Mouse (Mus musculus): ENCODE data around the gene Tcf7. TPM values are rescaled to one million over a fixed set of nuclear protein-coding genes. Genes with fewer than 3 reads are reported as not detected.

Tcf7 gene
- 6.9 and 8.8 TPM in 2 replicates for polyA plus RNA-seq (2016; fragmentation: Nextera tagmentation; extraction: Ambion mirVana)

DNA sequence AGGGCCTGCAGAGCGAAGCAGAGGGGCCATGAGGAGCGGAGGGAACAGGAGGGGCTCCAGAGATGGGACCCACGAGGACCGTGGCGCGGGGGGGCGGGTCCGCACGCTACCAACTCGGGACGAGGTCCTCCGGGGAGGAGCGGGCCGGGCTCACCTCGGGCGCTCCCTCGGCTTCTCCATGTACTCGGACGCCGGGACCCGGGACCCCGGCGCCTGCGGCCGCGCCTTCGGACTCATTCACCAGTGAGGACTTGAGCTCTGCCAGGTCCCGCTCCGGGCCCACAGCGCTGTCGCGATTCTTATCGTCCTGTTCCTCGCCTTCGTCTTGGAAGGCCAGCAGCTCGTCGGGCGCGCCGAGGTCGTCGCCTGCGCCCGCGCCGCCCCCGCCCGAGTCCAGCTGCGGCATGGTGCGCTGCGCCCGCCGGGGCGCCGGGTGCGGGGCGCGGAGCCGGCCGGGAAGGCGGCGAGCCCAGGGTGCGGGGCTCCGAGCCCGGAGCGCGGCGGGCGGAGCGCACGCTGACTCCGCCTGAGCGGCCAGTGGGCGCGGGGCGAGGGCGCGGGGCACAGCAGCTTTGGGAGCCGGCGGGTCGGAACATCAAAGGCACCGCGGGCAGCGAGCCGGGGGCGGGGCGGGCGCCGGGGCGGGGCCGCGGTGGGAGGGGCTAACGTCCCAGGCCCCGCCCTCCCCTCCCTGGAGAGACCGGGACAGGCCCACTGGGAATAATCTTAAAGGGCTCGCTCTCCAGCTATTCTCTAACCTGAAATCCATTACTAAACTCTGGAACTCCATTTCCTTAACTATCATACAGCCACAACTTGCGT, at the start of gene Tcf7:
Gene Tcf7, minus strand, starts transcription at position 241 of the 822 bp plus-strand sequence.
- H3K4me1 ChIP-seq, result peaks cover 26% of the 10 kb centered on the region
- peak within 1 kb of the TSS; percentile 94 for H3K4me2 ChIP-seq (replicated peaks)
- no peaks in the 10 kb centered on the region for H3K9me3 ChIP-seq
- peak within 1 kb of the TSS; percentile 61 for H3K9ac ChIP-seq
- no peak for ATAC-seq (ENCODE audit: insufficient number of reproducible peaks, insufficient read depth, low FRiP score, low TSS enrichment)
- H3K27me3 ChIP-seq, result peaks cover 59% of the 10 kb centered on the region
- H3K36me3 ChIP-seq, result no peaks in the 10 kb centered on the region
- under 1% methylated on average over 85 of the region's 97 CpGs for WGBS
- H3K4me3 ChIP-seq, result peak within 1 kb of the TSS; percentile 59
- H3K27ac ChIP-seq, result no peak within 1 kb of the TSS

DNA sequence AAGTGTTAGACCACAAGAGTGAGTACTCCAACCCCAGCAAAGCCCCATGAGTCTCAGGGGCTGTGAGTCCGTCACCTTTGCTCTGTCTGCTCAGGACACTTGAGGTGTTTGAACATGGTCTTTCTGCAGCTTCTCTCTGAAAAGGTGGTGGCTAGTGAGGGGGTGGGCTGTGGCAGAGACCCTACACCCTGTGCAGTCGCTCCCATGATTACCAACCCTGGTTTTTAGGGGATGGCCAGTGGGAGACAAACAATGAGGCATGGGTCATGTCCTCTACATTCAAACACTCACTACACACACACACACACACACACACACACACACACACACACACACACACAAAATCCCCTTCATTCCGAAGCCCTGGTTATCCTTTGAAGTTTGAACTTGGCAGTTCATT, 44.5 kb upstream of the Tcf7 start:
- Histone ChIP-seq H3K27ac (no peak overlapping the region), H3K4me1 (no peaks in the 10 kb centered on the region), H3K27me3 (no peaks in the 10 kb centered on the region), H3K9ac (no peak overlapping the region), H3K9me3 (no peaks in the 10 kb centered on the region), H3K4me2 (replicated peaks) (no peak overlapping the region), H3K36me3 (no peaks in the 10 kb centered on the region), H3K4me3 (no peak overlapping the region)
- WGBS, result 70% methylated on average over 3 of the region's 3 CpGs
- no peak for ATAC-seq (ENCODE audit: insufficient number of reproducible peaks, insufficient read depth, low FRiP score, low TSS enrichment)

DNA sequence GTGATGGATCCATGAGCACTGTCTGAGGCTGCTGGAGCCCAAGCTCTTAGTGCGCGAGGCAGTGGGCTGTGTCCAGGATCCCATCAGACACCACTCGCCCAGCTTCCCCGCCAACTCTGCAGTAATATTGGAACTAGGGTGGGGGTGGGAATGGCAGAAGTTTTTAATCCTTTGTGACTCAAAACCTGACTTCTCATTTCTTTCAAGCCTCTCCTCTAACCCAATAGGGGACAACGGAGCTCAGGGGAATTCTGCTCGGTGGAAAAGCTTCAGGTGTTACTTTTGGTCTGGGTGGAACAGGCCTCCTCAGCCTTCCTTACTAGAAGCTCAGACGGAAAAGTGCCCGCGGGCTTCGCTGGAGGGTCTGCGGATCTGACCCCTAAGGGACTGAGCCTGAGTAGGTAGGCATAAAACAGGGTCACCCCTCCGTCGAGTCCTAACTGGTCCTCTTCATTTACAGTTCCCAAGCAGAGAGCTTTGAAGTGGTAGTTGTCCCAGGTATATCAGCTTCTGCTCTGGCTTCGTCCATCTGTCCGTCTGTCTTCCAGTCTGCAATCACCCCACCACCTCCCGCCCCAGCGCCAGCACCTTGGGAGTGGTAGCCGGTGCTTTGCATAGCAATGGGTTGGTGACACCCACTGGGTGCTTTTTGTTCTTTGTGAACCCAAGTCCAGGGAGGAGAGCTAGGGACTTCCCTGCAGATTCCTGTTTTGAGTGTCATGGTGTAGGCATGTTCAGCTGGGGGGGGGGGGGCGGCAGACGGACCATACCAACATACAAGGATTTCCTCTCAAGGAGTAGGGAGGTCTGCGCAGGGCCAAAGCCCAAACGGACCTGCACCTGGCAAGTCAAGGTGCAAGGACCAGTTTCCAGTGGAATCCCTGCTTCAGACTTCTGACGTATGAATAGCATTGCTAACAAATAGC, 41.9 kb upstream of the Tcf7 start:
- ATAC-seq (ENCODE audit: insufficient number of reproducible peaks, insufficient read depth, low FRiP score, low TSS enrichment), result no peak
- H3K27me3 ChIP-seq, result no peaks in the 10 kb centered on the region
- no peak overlapping the region for H3K4me2 ChIP-seq (replicated peaks)
- H3K36me3 ChIP-seq, result no peaks in the 10 kb centered on the region
- H3K9me3 ChIP-seq, result no peaks in the 10 kb centered on the region
- no peaks in the 10 kb centered on the region for H3K4me1 ChIP-seq
- H3K4me3 ChIP-seq, result no peak overlapping the region
- no peak overlapping the region for H3K9ac ChIP-seq
- 55% methylated on average over 23 of the region's 23 CpGs for WGBS
- no peak overlapping the region for H3K27ac ChIP-seq

DNA sequence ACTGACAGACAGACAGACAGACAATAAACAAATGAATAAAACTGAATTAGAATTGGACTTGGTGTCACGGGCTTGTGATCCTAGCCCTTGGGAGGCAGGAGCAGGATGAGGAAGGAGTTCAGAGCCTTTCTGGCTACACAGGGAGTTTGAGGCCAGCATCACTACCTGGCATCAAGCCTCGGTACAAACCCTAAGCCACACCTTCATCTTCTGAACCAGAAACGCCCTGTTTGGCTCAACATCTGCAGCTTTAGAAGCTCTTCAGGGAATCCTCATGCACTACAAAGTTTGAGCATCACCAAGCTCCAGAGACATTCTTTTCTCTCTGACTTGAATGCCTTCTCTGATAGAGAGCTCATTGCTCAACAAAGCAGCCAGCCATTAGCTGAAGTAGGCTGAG, 38.7 kb upstream of the Tcf7 start:
- H3K27ac ChIP-seq, result no peak overlapping the region
- no peaks in the 10 kb centered on the region for H3K4me1 ChIP-seq
- ATAC-seq (ENCODE audit: insufficient number of reproducible peaks, insufficient read depth, low FRiP score, low TSS enrichment), result no peak
- H3K27me3 ChIP-seq, result no peaks in the 10 kb centered on the region
- no peak overlapping the region for H3K4me2 ChIP-seq (replicated peaks)
- 71% methylated on average over 3 of the region's 3 CpGs for WGBS
- no peak overlapping the region for H3K4me3 ChIP-seq
- no peak overlapping the region for H3K9ac ChIP-seq
- H3K9me3 ChIP-seq, result no peaks in the 10 kb centered on the region
- no peaks in the 10 kb centered on the region for H3K36me3 ChIP-seq

DNA sequence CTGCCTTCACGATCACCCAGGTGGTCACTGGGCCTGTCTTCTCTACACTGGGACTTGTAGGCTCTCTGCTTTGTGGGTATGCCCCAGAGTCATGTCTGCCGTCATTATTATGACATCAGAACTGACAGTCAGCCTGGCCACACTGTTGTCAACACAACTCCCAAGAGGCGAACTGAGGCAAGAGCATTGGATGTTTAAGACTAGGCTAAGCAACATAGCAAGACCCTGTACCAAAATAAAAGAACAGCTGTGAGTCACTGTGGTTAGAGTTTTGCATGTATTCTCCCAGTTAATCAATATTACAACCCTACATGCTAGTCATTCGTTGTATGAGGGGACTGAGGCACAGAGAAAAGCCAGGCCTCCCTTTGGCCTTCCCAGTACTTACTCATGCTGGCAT, 37.7 kb upstream of the Tcf7 start:
- Histone ChIP-seq H3K4me3 (no peak overlapping the region), H3K27ac (no peak overlapping the region), H3K4me2 (replicated peaks) (no peak overlapping the region), H3K9ac (no peak overlapping the region), H3K9me3 (no peaks in the 10 kb centered on the region), H3K4me1 (no peaks in the 10 kb centered on the region), H3K36me3 (no peaks in the 10 kb centered on the region), H3K27me3 (no peaks in the 10 kb centered on the region)
- ATAC-seq (ENCODE audit: insufficient number of reproducible peaks, insufficient read depth, low FRiP score, low TSS enrichment), result no peak
- WGBS, result 80% methylated on average over 4 of the region's 4 CpGs

DNA sequence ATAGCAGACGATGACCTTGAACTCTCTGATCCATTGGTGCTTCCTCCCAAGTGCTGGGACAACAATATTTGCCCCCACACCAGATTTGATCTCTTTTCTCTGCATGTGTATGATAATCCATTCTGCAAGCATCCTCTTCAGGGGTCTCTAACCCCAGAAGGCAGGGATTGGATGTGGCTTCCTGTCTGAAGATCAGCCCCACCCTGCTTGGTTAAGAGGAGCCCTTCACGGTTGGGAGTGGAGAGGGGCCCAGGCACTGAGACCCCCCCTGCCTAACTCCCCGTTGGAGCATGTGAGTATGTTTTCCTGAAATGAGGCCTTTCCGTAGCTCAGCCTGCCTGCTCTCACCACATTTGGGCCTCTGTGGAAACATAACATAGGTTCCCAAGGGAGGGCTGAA, 36.9 kb upstream of the Tcf7 start:
- Histone ChIP-seq H3K27me3 (peaks cover 3% of the 10 kb centered on the region; the same call in 1 of the 2 replicates), H3K27ac (no peak overlapping the region), H3K4me2 (replicated peaks) (no peak overlapping the region), H3K36me3 (no peaks in the 10 kb centered on the region), H3K9me3 (no peaks in the 10 kb centered on the region), H3K9ac (no peak overlapping the region), H3K4me1 (0 out of 2 replicates have a peak, but pooled peaks cover under 1% of the 10 kb centered on the region), H3K4me3 (no peak overlapping the region)
- no peak for ATAC-seq (ENCODE audit: insufficient number of reproducible peaks, insufficient read depth, low FRiP score, low TSS enrichment)
- WGBS, result 66% methylated on average over 4 of the region's 4 CpGs

DNA sequence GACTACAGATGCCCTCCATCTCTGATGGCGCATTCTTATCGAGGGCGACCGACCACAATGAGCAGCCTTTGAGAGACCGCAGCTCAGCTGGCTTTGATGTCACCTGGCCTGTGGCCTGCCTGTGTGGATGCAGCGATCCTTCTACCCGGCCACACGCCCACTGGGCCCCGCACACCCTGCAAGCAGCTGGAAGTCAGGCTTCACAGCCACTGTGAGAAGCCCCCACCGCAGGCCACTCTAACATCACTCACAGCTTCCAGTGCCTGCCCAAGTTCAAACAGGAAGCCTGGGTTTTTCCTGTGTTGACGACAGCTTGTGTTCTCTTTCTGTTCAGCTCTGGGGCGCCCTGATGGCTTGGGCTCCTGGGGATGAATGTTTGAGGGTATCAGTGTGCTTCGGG, 35.6 kb upstream of the Tcf7 start:
- H3K27ac ChIP-seq, result no peak overlapping the region
- peaks cover 11% of the 10 kb centered on the region; the same call in 1 of the 2 replicates for H3K27me3 ChIP-seq
- 81% methylated on average over 13 of the region's 13 CpGs for WGBS
- H3K36me3 ChIP-seq, result no peaks in the 10 kb centered on the region
- no peak overlapping the region for H3K9ac ChIP-seq
- ATAC-seq (ENCODE audit: insufficient number of reproducible peaks, insufficient read depth, low FRiP score, low TSS enrichment), result no peak
- H3K4me2 ChIP-seq (replicated peaks), result no peak overlapping the region
- no peaks in the 10 kb centered on the region for H3K9me3 ChIP-seq
- H3K4me3 ChIP-seq, result no peak overlapping the region
- H3K4me1 ChIP-seq, result peaks cover 9% of the 10 kb centered on the region

DNA sequence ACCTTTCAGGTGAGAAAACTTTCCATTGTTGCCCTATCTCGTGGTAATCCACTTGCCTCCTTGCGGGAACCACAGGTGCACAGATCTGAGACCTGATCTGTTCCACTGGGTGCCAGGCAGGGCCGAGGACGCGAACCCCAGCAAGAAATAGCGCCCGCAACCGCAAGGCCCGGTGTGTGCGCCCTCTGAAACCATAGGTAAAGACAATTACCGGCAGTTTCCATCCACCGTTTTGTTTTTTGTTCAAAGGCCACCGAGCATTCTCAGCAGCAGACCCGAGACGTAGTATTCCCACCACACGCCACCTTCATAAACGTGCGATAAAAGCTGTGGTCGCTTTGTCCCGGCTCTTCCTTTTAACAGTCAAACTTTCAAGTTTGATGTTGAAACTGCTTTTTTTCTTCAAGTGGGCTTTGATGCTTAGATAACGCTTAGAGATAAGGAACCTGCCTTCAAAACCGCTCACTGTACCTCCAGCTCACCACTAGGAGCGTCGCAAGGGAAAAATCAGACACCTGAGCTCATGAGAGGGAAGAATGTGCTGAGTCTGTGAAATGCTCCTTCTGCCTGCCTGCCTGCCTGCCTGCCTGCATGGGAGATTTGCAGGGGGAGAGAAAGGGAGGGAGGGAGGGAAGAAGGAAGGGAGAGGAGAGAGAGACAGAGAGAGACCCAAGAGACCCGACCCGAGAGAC, 31.4 kb upstream of the Tcf7 start:
- Histone ChIP-seq H3K4me2 (replicated peaks) (peak overlapping the region; percentile 30), H3K4me3 (no peak overlapping the region), H3K27me3 (peaks cover 11% of the 10 kb centered on the region; the same call in 1 of the 2 replicates), H3K36me3 (no peaks in the 10 kb centered on the region), H3K4me1 (peaks cover 13% of the 10 kb centered on the region), H3K9me3 (no peaks in the 10 kb centered on the region), H3K27ac (no peak overlapping the region), H3K9ac (no peak overlapping the region)
- 14% methylated on average over 26 of the region's 26 CpGs for WGBS
- ATAC-seq (ENCODE audit: insufficient number of reproducible peaks, insufficient read depth, low FRiP score, low TSS enrichment), result no peak

DNA sequence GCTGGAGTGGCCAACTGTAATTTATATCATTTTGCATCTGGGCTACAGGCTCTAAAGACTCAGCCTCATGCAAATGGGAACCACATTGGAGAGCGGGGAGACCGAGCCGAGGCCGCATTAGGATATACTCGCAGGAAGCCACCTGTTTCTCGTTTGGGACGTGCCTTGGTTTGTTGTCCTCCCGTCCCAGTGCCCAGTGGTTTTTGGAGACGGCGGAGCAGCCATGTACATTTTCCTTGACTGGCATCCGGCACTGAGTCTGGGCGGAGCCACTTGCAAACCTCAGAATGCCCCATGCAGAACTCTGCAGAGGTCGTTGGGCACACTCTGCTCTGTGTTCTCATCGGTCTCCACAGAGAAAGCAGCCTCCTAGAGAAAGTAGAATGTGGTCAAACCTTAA, 27.9 kb upstream of the Tcf7 start:
- Histone ChIP-seq H3K4me2 (replicated peaks) (peak overlapping the region; percentile 21; the same call in 1 of the 2 replicates), H3K27me3 (peaks cover 11% of the 10 kb centered on the region; the same call in 1 of the 2 replicates), H3K4me1 (peaks cover 17% of the 10 kb centered on the region), H3K9me3 (no peaks in the 10 kb centered on the region), H3K27ac (peak overlapping the region; percentile 69; the same call in 1 of the 2 replicates), H3K4me3 (no peak overlapping the region), H3K9ac (no peak overlapping the region), H3K36me3 (no peaks in the 10 kb centered on the region)
- 33% methylated on average over 14 of the region's 14 CpGs for WGBS
- no peak for ATAC-seq (ENCODE audit: insufficient number of reproducible peaks, insufficient read depth, low FRiP score, low TSS enrichment)

DNA sequence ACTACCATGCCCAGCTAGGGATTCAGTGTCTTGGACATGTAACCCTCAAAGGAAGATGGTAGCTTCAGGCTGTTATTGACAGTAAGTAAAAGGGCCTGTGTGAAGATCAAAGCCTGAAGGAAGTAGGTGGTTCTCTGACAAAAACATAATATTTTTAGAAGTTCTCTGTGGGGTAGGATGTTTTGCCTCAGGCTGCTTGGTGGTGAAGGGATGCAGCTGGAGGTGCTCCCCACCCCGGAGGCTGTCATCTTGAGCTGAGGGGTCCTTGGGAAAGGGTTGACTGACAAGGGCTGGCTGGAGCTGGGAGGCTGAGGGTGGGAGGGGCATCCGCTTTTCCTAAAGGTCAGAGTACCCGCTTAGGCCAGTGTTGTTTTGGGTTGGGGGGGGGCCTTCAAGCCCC, 26.7 kb upstream of the Tcf7 start:
- no peak overlapping the region for H3K27ac ChIP-seq
- no peak for ATAC-seq (ENCODE audit: insufficient number of reproducible peaks, insufficient read depth, low FRiP score, low TSS enrichment)

DNA sequence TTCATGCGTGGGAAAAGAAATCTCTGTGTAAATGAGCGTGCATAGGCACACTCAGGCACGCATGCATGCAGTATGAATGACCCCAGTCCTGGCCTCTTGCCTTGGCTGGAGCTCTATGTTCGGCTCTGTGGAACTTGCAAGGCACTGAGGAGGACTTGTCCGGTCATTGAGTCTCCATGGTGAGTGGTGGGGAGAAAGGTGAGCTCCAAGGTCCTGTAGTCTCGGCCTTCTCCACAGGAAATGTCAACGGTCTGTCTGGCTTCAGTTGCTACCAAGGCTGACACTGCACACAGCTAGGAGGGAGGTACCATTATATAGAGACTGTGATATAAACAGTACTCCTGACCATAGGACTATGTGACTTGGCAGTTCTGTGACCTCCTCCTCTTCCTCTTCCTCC, 23.6 kb upstream of the Tcf7 start:
- no peak overlapping the region for H3K4me3 ChIP-seq
- no peaks in the 10 kb centered on the region for H3K36me3 ChIP-seq
- H3K9ac ChIP-seq, result no peak overlapping the region
- H3K4me2 ChIP-seq (replicated peaks), result no peak overlapping the region
- H3K4me1 ChIP-seq, result peaks cover 8% of the 10 kb centered on the region; the same call in 1 of the 2 replicates
- ATAC-seq (ENCODE audit: insufficient number of reproducible peaks, insufficient read depth, low FRiP score, low TSS enrichment), result no peak
- no peaks in the 10 kb centered on the region for H3K9me3 ChIP-seq
- H3K27ac ChIP-seq, result no peak overlapping the region
- H3K27me3 ChIP-seq, result no peaks in the 10 kb centered on the region
- 79% methylated on average over 7 of the region's 7 CpGs for WGBS

More for the DNA sequence above, 26.7 kb upstream of the Tcf7 start:
- H3K27me3 ChIP-seq, result peaks cover 6% of the 10 kb centered on the region; the same call in 1 of the 2 replicates
- H3K9me3 ChIP-seq, result no peaks in the 10 kb centered on the region
- 68% methylated on average over 3 of the region's 3 CpGs for WGBS
- H3K36me3 ChIP-seq, result no peaks in the 10 kb centered on the region
- no peak overlapping the region for H3K4me3 ChIP-seq
- H3K9ac ChIP-seq, result no peak overlapping the region
- no peak overlapping the region for H3K4me2 ChIP-seq (replicated peaks)
- H3K4me1 ChIP-seq, result peaks cover 14% of the 10 kb centered on the region
